Mouse (Mus musculus) CH12.LX (cell line): ENCODE data around the gene Sema3f. TPM values are rescaled to one million over a fixed set of nuclear protein-coding genes. Genes with fewer than 3 reads are reported as not detected.

Experiments used
- DNase-seq: peaks from one replicate; pipeline ENCODE4 v3.0.0-alpha.2; 2013; ENCODE audit errors: extremely low read depth
- H3K27ac ChIP-seq: 2 replicates; pipeline ENCODE4 v1.5.1; 2012; ENCODE audit warnings: low read depth, mild to moderate bottlenecking, control low read depth, moderate library complexity; ENCODE audit not compliant: insufficient read depth
- H3K27me3 ChIP-seq: replicated peaks from 2 replicates; pipeline ENCODE3; 2012; ENCODE audit warnings: inconsistent platforms
- H3K36me3 ChIP-seq, 2 experiments: replicated peaks in 1 of 2; 2 replicates each; pipeline versions ENCODE3 to v1.6.1; 2012; ENCODE audit warnings: inconsistent platforms in 1 of 2, low read length in 1 of 2, mild to moderate bottlenecking in 1 of 2, mixed read lengths in 1 of 2, moderate library complexity in 1 of 2; ENCODE audit not compliant: control insufficient read depth in 1 of 2, insufficient read depth in 1 of 2
- H3K4me1 ChIP-seq, 2 experiments: 2 replicates each; pipeline ENCODE4 v1.6.1; 2012; ENCODE audit warnings: inconsistent platforms in 1 of 2, moderate library complexity in 1 of 2; ENCODE audit not compliant: insufficient read depth in 2 of 2, control insufficient read depth in 1 of 2
- H3K4me2 ChIP-seq: 2 replicates; pipeline ENCODE4 v1.6.1; 2012; ENCODE audit warnings: low read depth, mild to moderate bottlenecking, control low read depth; ENCODE audit not compliant: poor library complexity, insufficient read depth, severe bottlenecking
- H3K4me3 ChIP-seq, 3 experiments: fragments of 150-350 bp in 1 of 3; sonication (generic) in 1 of 3; replicated peaks in 1 of 3; 2 replicates each; pipeline versions ENCODE3 to v1.5.1; 2011 to 2012; ENCODE audit warnings: low read depth in 2 of 3, low read length in 2 of 3, mild to moderate bottlenecking in 2 of 3, moderate library complexity in 2 of 3, control low read depth in 1 of 3, improper control_type of control experiment in 1 of 3, inconsistent platforms in 1 of 3, mixed read lengths in 1 of 3; ENCODE audit not compliant: poor library complexity in 1 of 3
- H3K79me2 ChIP-seq: replicated peaks from 2 replicates; pipeline ENCODE4 v1.6.1; 2012; ENCODE audit warnings: mild to moderate bottlenecking, moderate library complexity; ENCODE audit not compliant: control insufficient read depth, poor library complexity, insufficient read depth, severe bottlenecking; ENCODE audit errors: extremely low read depth
- H3K9ac ChIP-seq: 2 replicates; pipeline ENCODE4 v1.6.1; 2012; ENCODE audit warnings: low read depth, mild to moderate bottlenecking, control low read depth, moderate library complexity; ENCODE audit not compliant: insufficient read depth
- H3K9me3 ChIP-seq: replicated peaks from 2 replicates; pipeline ENCODE3; 2012; ENCODE audit warnings: low read length, inconsistent platforms, mixed read lengths
- CHD1 ChIP-seq: IDR thresholded peaks from 2 replicates; pipeline ENCODE4 v1.6.1; 2012; ENCODE audit warnings: low read depth, low read length, improper control_type of control experiment, inconsistent platforms
- CTCF ChIP-seq, 2 experiments: IDR thresholded peaks in 1 of 2; conservative IDR thresholded peaks in 1 of 2; 2 replicates each; pipeline ENCODE4 v1.5.1; 2011 to 2012; ENCODE audit warnings: low read depth in 2 of 2, low read length in 2 of 2, improper control_type of control experiment in 1 of 2, inconsistent platforms in 1 of 2, mild to moderate bottlenecking in 1 of 2, moderate library complexity in 1 of 2
- E2F4 ChIP-seq: IDR thresholded peaks from 2 replicates; pipeline ENCODE4 v1.6.1; 2011; ENCODE audit warnings: low read depth, low read length, improper control_type of control experiment; ENCODE audit not compliant: insufficient replicate concordance
- ELF1 ChIP-seq: IDR thresholded peaks from 2 replicates; pipeline ENCODE4 v1.6.1; 2014; ENCODE audit warnings: low read depth, mild to moderate bottlenecking, inconsistent platforms, low read length, improper control_type of control experiment
- ETS1 ChIP-seq: conservative IDR thresholded peaks from 2 replicates; pipeline ENCODE4 v1.6.1; 2012; ENCODE audit warnings: low read depth, mild to moderate bottlenecking, inconsistent platforms, low read length, improper control_type of control experiment, moderate library complexity
- HCFC1 ChIP-seq: IDR thresholded peaks from 2 replicates; pipeline ENCODE4 v1.6.1; 2012; ENCODE audit warnings: low read depth, mild to moderate bottlenecking, inconsistent platforms, low read length, improper control_type of control experiment
- IRF4 ChIP-seq: IDR thresholded peaks from 2 replicates; pipeline ENCODE4 v1.6.1; 2014; ENCODE audit warnings: low read depth, mild to moderate bottlenecking, inconsistent platforms, low read length, improper control_type of control experiment
- JUN ChIP-seq: IDR thresholded peaks from 2 replicates; pipeline ENCODE4 v1.6.1; 2011; ENCODE audit warnings: low read depth, mild to moderate bottlenecking, low read length, improper control_type of control experiment, moderate library complexity; ENCODE audit not compliant: insufficient read depth
- MAFK ChIP-seq: IDR thresholded peaks from 2 replicates; pipeline ENCODE4 v1.6.1; 2011; ENCODE audit warnings: low read length, improper control_type of control experiment; ENCODE audit not compliant: insufficient replicate concordance
- MAX ChIP-seq: IDR thresholded peaks from 2 replicates; pipeline ENCODE4 v1.6.1; 2011; ENCODE audit warnings: low read length, improper control_type of control experiment
- MAZ ChIP-seq: IDR thresholded peaks from 2 replicates; pipeline ENCODE4 v1.6.1; 2012; ENCODE audit warnings: low read depth, mild to moderate bottlenecking, inconsistent platforms, low read length, improper control_type of control experiment, moderate library complexity
- MEF2A ChIP-seq: IDR thresholded peaks from 2 replicates; pipeline ENCODE4 v1.6.1; 2014; ENCODE audit warnings: low read depth, mild to moderate bottlenecking, inconsistent platforms, low read length, improper control_type of control experiment, borderline replicate concordance
- PAX5 ChIP-seq: IDR thresholded peaks from 2 replicates; pipeline ENCODE4 v1.6.1; 2012; ENCODE audit warnings: low read length, inconsistent platforms, mixed read lengths
- POLR2A ChIP-seq: IDR thresholded peaks from 2 replicates; pipeline ENCODE4 v1.6.1; 2011; ENCODE audit warnings: low read depth, mild to moderate bottlenecking, improper control_type of control experiment, low read length
- RAD21 ChIP-seq: IDR thresholded peaks from 2 replicates; pipeline ENCODE4 v1.6.1; 2011; ENCODE audit warnings: low read depth, mild to moderate bottlenecking, low read length, improper control_type of control experiment, moderate library complexity
- SIN3A ChIP-seq: IDR thresholded peaks from 2 replicates; pipeline ENCODE4 v1.6.1; 2012; ENCODE audit warnings: low read length, improper control_type of control experiment, inconsistent platforms
- SMC3 ChIP-seq: IDR thresholded peaks from 2 replicates; pipeline ENCODE4 v1.6.1; 2011; ENCODE audit warnings: low read depth, low read length, improper control_type of control experiment
- TBP ChIP-seq: conservative IDR thresholded peaks from 2 replicates; pipeline ENCODE4 v1.6.1; 2011; ENCODE audit warnings: low read depth, low read length, improper control_type of control experiment
- TCF12 ChIP-seq: IDR thresholded peaks from 2 replicates; pipeline ENCODE4 v1.6.1; 2014; ENCODE audit warnings: low read depth, mild to moderate bottlenecking, inconsistent platforms, low read length, improper control_type of control experiment
- UBTF ChIP-seq: IDR thresholded peaks from 2 replicates; pipeline ENCODE4 v1.6.1; 2012; ENCODE audit warnings: low read depth, mild to moderate bottlenecking, inconsistent platforms, low read length, improper control_type of control experiment, moderate library complexity
- USF1 ChIP-seq: IDR thresholded peaks from 2 replicates; pipeline ENCODE4 v1.6.1; 2014; ENCODE audit warnings: low read depth, mild to moderate bottlenecking, inconsistent platforms, low read length, improper control_type of control experiment
- USF2 ChIP-seq: conservative IDR thresholded peaks from 2 replicates; pipeline ENCODE4 v1.6.1; 2011; ENCODE audit warnings: low read depth, low read length, improper control_type of control experiment
- ZNF384 ChIP-seq: IDR thresholded peaks from 2 replicates; pipeline ENCODE4 v1.6.1; 2012; ENCODE audit warnings: low read depth, low read length, improper control_type of control experiment, inconsistent platforms
- dilution Hi-C: fragments of 300-500 bp; cut with MboI; formaldehyde crosslinking; loops from 2 replicates; pipeline ENCODE4 v1.14.3; 2020; ENCODE audit warnings: low sequenced_read_pairs; ENCODE audit not compliant: extremely low pct_unique_long_range_greater_than_20kb, extremely low pct_ligation_motif_present
- in situ Hi-C: fragments of 300-500 bp; cut with MboI; formaldehyde crosslinking; loops from 3 replicates; pipeline ENCODE4 v1.14.3; 2019; ENCODE audit warnings: low sequenced_read_pairs, low pct_ligation_motif_present, low pct_unique_long_range_greater_than_20kb, mixed read lengths
- polyA plus RNA-seq: library from polyadenylated mRNA; unstranded; fragments of >175 nt; gene quantifications from 2 replicates; pipeline ENCODE4 v1.2.1, GENCODE M21; 2012; ENCODE audit warnings: low read depth; ENCODE audit not compliant: insufficient read length
- total RNA-seq, 2 experiments: library from RNA; depleted of rRNA; stranded (reverse); fragments of 300-350 nt in 1 of 2; fragments of >200 nt in 1 of 2; gene quantifications; 2 replicates each; pipeline ENCODE4 v1.2.3; 2012 to 2014

Sema3f gene
- total and polyA plus RNA-seq, 3 experiments: 0.24 to 1.1 (median 0.36) TPM

DNA sequence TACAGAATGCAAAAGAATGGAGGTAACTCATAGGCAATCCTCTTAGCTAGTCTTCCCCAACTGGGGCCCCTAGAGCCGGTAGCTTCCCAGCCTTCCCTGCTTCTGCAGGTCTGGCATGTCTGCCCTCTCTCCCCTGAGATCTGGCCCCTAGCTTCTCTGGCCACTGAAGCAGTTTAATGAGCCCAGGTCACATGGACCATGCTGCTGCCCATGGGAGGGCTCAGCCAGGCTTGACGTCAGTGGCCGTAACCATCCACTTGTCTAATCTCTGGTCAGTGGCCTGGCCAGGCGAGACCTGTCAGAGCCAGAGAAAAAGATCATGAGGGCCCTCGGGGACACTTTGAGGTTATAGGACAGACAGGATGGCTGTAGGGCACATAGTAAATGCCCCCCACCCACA is 40.0 kb downstream of the Sema3f start:
- no peak overlapping the region for H3K9ac ChIP-seq

DNA sequence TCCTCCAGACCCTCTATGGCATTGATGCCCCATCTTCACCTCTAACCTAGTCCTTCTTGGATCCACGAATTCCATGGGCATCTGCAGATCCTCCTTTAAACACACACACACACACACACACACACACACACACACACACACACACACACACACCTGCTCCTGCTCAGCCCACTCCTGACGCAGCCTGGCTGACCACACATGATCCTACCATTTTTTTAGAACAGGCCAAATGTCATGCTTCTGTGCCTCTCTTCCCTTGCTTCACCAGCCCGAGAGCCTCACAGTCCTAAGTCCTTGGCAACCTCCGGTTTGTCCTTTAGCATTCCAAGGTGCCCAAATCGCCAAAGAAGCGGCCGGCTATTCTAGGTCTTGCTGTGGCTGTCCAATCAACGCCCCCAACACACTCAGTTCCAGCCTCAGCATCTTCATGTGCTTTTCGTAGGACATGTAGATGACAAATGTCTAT is 40.8 kb downstream of the Sema3f start, which contains the start of gene Slc38a3:
Gene Slc38a3, minus strand, starts transcription at position 51 of the 466 bp plus-strand sequence.
- TF ChIP-seq RAD21 (no peak), CTCF (conservative IDR thresholded peaks at IDR 0.05 in 1 of 2, IDR thresholded peaks at IDR 0.05 in 1 of 2; ENCODE audit: low read depth in 2 of 2, low read length in 2 of 2) (no peak), SIN3A (no peak), JUN (no peak), MAFK (no peak), CHD1 (no peak), IRF4 (no peak), E2F4 (no peak), MEF2A (no peak), ETS1 (no peak), MAX (no peak), MAZ (no peak), TBP (no peak)
- DNase-seq: no peak
- dilution Hi-C loops (no loop called here), in situ Hi-C loops (no loop called here)
- H3K9ac ChIP-seq: no peak within 1 kb of the TSS
- H3K4me3 ChIP-seq: no peak within 1 kb of the TSS
- H3K79me2 ChIP-seq: no peaks in the 10 kb centered on the region
- no peak within 1 kb of the TSS for H3K4me2 ChIP-seq
- peaks cover 90% of the 10 kb centered on the region for H3K27me3 ChIP-seq
- H3K36me3 ChIP-seq: no peaks in the 10 kb centered on the region
- H3K9me3 ChIP-seq: no peaks in the 10 kb centered on the region
- peaks cover 0 to 5% of the 10 kb centered on the region in 2 experiments; a peak in 2 of 4 replicates for H3K4me1 ChIP-seq
- H3K27ac ChIP-seq: no peak within 1 kb of the TSS

More for the DNA sequence above, 40.0 kb downstream of the Sema3f start:
- dilution Hi-C loops: no loop called here
- no peaks in the 10 kb centered on the region for H3K79me2 ChIP-seq
- H3K27me3 ChIP-seq: peaks cover 91% of the 10 kb centered on the region
- TF ChIP-seq TCF12 (no peak), POLR2A (no peak), IRF4 (no peak), USF1 (no peak), HCFC1 (no peak), JUN (no peak), SMC3 (no peak), TBP (no peak), ZNF384 (no peak), MAZ (no peak), MEF2A (no peak), USF2 (no peak), E2F4 (no peak), MAFK (no peak), PAX5 (no peak), ELF1 (no peak), UBTF (no peak)
- no peak overlapping the region for H3K27ac ChIP-seq
- no peaks in the 10 kb centered on the region; a peak in 1 of 4 replicates for H3K4me1 ChIP-seq
- H3K4me3 ChIP-seq: no peak overlapping the region
- DNase-seq: no peak
- in situ Hi-C loops: no loop called here
- H3K9me3 ChIP-seq: no peaks in the 10 kb centered on the region
- H3K36me3 ChIP-seq: no peaks in the 10 kb centered on the region
- H3K4me2 ChIP-seq: no peak overlapping the region
